Comparison of ENCODE assay signal across 19 mouse cellular contexts in genomic region chr8:88258544-88258943, GRCm38 (mm10). TPM values are rescaled to one million over a fixed set of nuclear protein-coding genes. Genes with fewer than 3 reads are reported as not detected.
DNase-seq lines count a peak whose midpoint lies in the region; ATAC-seq lines count a peak whose summit lies in the region.
"Had no signal": no experiment of that assay in that cellular context is flagged by ENCODE, and none has a peak within 500 bp of the region (broad histone marks: within the 10 kb centered on the region; RNA-seq: fewer than 3 reads in every experiment).

No protein-coding gene starts in this region.

- no peak for ATAC-seq in midbrain, embryonic 11.5 days (ENCODE audit: low FRiP score)
- ATAC-seq in midbrain, embryonic 15.5 days (replicated peaks) = no peak
- ATAC-seq: activated CD4-positive, CD25-positive, alpha-beta regulatory T cell, adult 4 months; CD4-positive, CD25-positive, alpha-beta regulatory T cell, adult 4 months; Patski had no signal

- H3K4me3 ChIP-seq in midbrain, embryonic 11.5 days (ENCODE audit: low read depth, low read length) = no peak overlapping the region
- no peak overlapping the region for H3K4me3 ChIP-seq in midbrain, embryonic 15.5 days

- H3K36me3 ChIP-seq in midbrain, embryonic 11.5 days (ENCODE audit: control insufficient read depth, insufficient read depth, low read length) = 0 out of 2 replicates have a peak, but pooled peaks cover 2% of the 10 kb centered on the region
- H3K36me3 ChIP-seq in midbrain, embryonic 15.5 days (replicated peaks) = 0 out of 2 replicates have a peak, but pooled peaks cover 4% of the 10 kb centered on the region

- H3K27ac ChIP-seq in midbrain, embryonic 11.5 days (ENCODE audit: low read depth, low read length) = no peak overlapping the region
- H3K27ac ChIP-seq in midbrain, embryonic 15.5 days = no peak overlapping the region

- H3K27me3 ChIP-seq in midbrain, embryonic 11.5 days (ENCODE audit: control insufficient read depth, insufficient read depth, low read length) = no peaks in the 10 kb centered on the region
- no peaks in the 10 kb centered on the region for H3K27me3 ChIP-seq in midbrain, embryonic 15.5 days (replicated peaks)
- H3K27me3 ChIP-seq: CH12.LX, Patski had no signal

- H3K9ac ChIP-seq in midbrain, embryonic 11.5 days (ENCODE audit: low read length) = no peak overlapping the region
- no peak overlapping the region for H3K9ac ChIP-seq in midbrain, embryonic 15.5 days

- H3K4me1 ChIP-seq in midbrain, embryonic 11.5 days (ENCODE audit: control insufficient read depth, insufficient read depth, low read length) = no peaks in the 10 kb centered on the region; the same call in 1 of the 2 replicates
- no peaks in the 10 kb centered on the region for H3K4me1 ChIP-seq in midbrain, embryonic 15.5 days

- WGBS in midbrain, embryonic 11.5 days = 68% methylated on average over 11 of the region's 11 CpGs
- WGBS in midbrain, embryonic 15.5 days = 49% methylated on average over 11 of the region's 11 CpGs

- H3K4me2 ChIP-seq in midbrain, embryonic 11.5 days = no peak overlapping the region
- no peak overlapping the region for H3K4me2 ChIP-seq in midbrain, embryonic 15.5 days

- H3K9me3 ChIP-seq in midbrain, embryonic 11.5 days (ENCODE audit: control insufficient read depth, low read length) = no peaks in the 10 kb centered on the region
- H3K9me3 ChIP-seq in midbrain, embryonic 15.5 days = no peaks in the 10 kb centered on the region
- H3K9me3 ChIP-seq: G1E had no signal

- peak; percentile 60 for DNase-seq in heart, adult 11 months
- DNase-seq in heart, adult 18-20 months = no peak
- peak; percentile 60 for DNase-seq in midbrain, embryonic 11.5 days (ENCODE audit: low spot score, missing footprints)
- DNase-seq: adrenal gland, adult 2 months; adrenal gland, adult 8-10 months; adrenal gland, postnatal 10 days; adrenal gland, postnatal 14 days; adrenal gland, postnatal 25 days; adrenal gland, postnatal 36 days; B cell, adult 2 months; cerebellum, adult 11 months; cerebellum, adult 11-12 months; cerebellum, adult 18-20 months had no signal

RNA-seq across cellular contexts. Expression of gene Adcy7, which starts 13.7 kb away (rescaled TPM):
- 1 to 10 TPM; 4.6 to 6.4 TPM for total RNA-seq in heart, adult 18-20 months (2021)
- polyA plus RNA-seq in midbrain, embryonic 11.5 days (2014; fragmentation: Nextera tagmentation; extraction: Ambion mirVana) = 1.8 and 2.1 TPM in 2 replicates
- 4.1 and 4.3 TPM in 2 replicates for polyA plus RNA-seq in midbrain, embryonic 15.5 days (2015; fragmentation: Nextera tagmentation; extraction: Ambion mirVana)

RNA-seq across cellular contexts. Expression of gene Tent4b, which starts 59.5 kb away (rescaled TPM):
- 10 to 100 TPM; 17.6 to 19.3 TPM for total RNA-seq in heart, adult 18-20 months (2021)
- polyA plus RNA-seq in midbrain, embryonic 11.5 days (2014; fragmentation: Nextera tagmentation; extraction: Ambion mirVana) = 12.5 and 15.0 TPM in 2 replicates
- polyA plus RNA-seq in midbrain, embryonic 15.5 days (2015; fragmentation: Nextera tagmentation; extraction: Ambion mirVana) = 10.4 and 11.2 TPM in 2 replicates

Comparison
In these comparisons a context has a peak if more than half of its experiments do, and no peak if none do; other contexts are left out.
1. DNase-seq: peak in heart, adult 11 months (single experiment) and midbrain, embryonic 11.5 days (single experiment); none in heart, adult 18-20 months (0 of 2).